Mouse (Mus musculus) ES-Bruce4 (cell line): ENCODE measurements around the gene Elavl1.

Experiments used
- CTCF ChIP-seq: IDR thresholded peaks from one replicate; pipeline ENCODE4 v1.8.1; 2011; ENCODE audit warnings: low read depth, low read length
- EP300 ChIP-seq: IDR thresholded peaks from 2 replicates; pipeline ENCODE4 v1.6.1; 2011; ENCODE audit warnings: low read depth, low read length; ENCODE audit not compliant: insufficient read depth
- POLR2A ChIP-seq: IDR thresholded peaks from one replicate; pipeline ENCODE4 v1.8.1; 2011; ENCODE audit warnings: low read length; ENCODE audit not compliant: insufficient read depth

DNA sequence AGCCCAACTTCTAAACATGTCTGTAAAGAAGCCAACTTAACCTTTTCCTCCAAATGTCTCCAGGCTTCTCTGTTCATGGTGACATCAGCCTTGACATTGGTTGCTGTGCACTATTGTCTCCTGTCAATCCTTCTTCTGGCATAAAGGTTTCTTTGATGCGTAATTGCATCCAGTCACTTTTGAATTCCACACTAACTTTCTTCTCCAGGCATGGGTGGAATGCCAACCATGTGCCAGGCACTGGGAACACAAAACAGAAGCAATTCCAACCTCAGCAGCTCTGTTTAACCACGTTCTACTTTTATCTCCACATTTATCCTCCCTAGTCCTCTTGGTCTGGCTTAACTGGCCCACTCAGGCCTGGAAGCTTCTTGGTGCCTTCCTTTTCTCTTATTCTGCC, 4.2 kb downstream of the Elavl1 start:
- no peak for TF ChIP-seq EP300
- TF ChIP-seq CTCF: no peak
- no peak for TF ChIP-seq POLR2A
